Mouse (Mus musculus) spleen, adult 2 months (tissue): ENCODE measurements at regions not wholly inside any gene's neighbourhood (a gene's known extent, or its start where the extent isn't known, plus 50 kb on each side); places are given as distances from the start of the nearest gene placed in this dataset.

Experiments
- DNase-seq, 2 experiments: peaks; one replicate each; pipeline versions ENCODE4 v3.0.0 to v3.0.0-alpha.2; 2012 to 2021; ENCODE audit warnings: low spot score in 2 of 2, low read depth in 1 of 2
- H3K27ac ChIP-seq: fragments of 200-500 bp; 2 replicates; pipeline ENCODE4 v1.5.1; 2012; ENCODE audit warnings: low read length, inconsistent platforms; ENCODE audit not compliant: insufficient read depth
- H3K27me3 ChIP-seq: fragments of 200-500 bp; 2 replicates; pipeline ENCODE4 v1.6.1; 2012; ENCODE audit warnings: mild to moderate bottlenecking, moderate library complexity, low read length, inconsistent platforms; ENCODE audit not compliant: control insufficient read depth, insufficient read depth
- H3K36me3 ChIP-seq: fragments of 200-500 bp; 2 replicates; pipeline ENCODE4 v1.6.1; 2012; ENCODE audit warnings: mild to moderate bottlenecking, low read length, inconsistent platforms; ENCODE audit not compliant: control insufficient read depth, insufficient read depth
- H3K4me1 ChIP-seq: fragments of 200-500 bp; 2 replicates; pipeline ENCODE4 v1.6.1; 2011; ENCODE audit warnings: inconsistent platforms; ENCODE audit not compliant: control insufficient read depth, insufficient read depth, insufficient read length
- H3K4me3 ChIP-seq: fragments of 200-500 bp; 2 replicates; pipeline ENCODE4 v1.5.1; 2011; ENCODE audit warnings: mild to moderate bottlenecking, inconsistent platforms; ENCODE audit not compliant: insufficient read depth, insufficient read length; ENCODE audit errors: extremely low read depth
- CTCF ChIP-seq: fragments of 200-500 bp; IDR thresholded peaks from 2 replicates; pipeline ENCODE4 v1.5.1; 2011; ENCODE audit warnings: mild to moderate bottlenecking, inconsistent platforms; ENCODE audit not compliant: insufficient read depth, insufficient read length, insufficient replicate concordance; ENCODE audit errors: extremely low read depth
- POLR2A ChIP-seq: fragments of 200-500 bp; IDR thresholded peaks from 2 replicates; pipeline ENCODE4 v1.6.1; 2011; ENCODE audit warnings: low read depth, low read length, inconsistent platforms
- WGBS: fragments of 180-500 bp; shearing (Covaris S2); methylation state at CpG from one replicate; pipeline ENCODE4 v1.1.7; 2018; 5-methylcytosine and 5-hydroxymethylcytosine counted together

- Histone ChIP-seq H3K27me3 (no peaks in the 10 kb centered on the region), H3K27ac (no peak overlapping the region), H3K36me3 (no peaks in the 10 kb centered on the region), H3K4me1 (no peaks in the 10 kb centered on the region), H3K4me3 (no peak overlapping the region)
- DNase-seq, result no peak
- TF ChIP-seq POLR2A (no peak), CTCF (no peak)
- 52% methylated on average over 7 of the region's 7 CpGs for WGBS
These were observed 1198.7 kb downstream of the Slc22a22 start for GRCm38 (mm10) chr15:56278622-56279301.

- no peaks in the 10 kb centered on the region for H3K36me3 ChIP-seq
- no peak overlapping the region for H3K27ac ChIP-seq
- H3K4me3 ChIP-seq, result no peak overlapping the region
- no peaks in the 10 kb centered on the region for H3K27me3 ChIP-seq
- TF ChIP-seq POLR2A (no peak), CTCF (no peak)
- H3K4me1 ChIP-seq, result no peaks in the 10 kb centered on the region
- no peak for DNase-seq
- 77% methylated on average over 3 of the region's 3 CpGs for WGBS
These were observed 1199.4 kb downstream of the Slc22a22 start for GRCm38 (mm10) chr15:56278006-56278405.

- Histone ChIP-seq H3K4me1 (no peaks in the 10 kb centered on the region), H3K36me3 (no peaks in the 10 kb centered on the region), H3K4me3 (no peak overlapping the region), H3K27me3 (no peaks in the 10 kb centered on the region), H3K27ac (no peak overlapping the region)
- TF ChIP-seq CTCF, result no peak
- TF ChIP-seq POLR2A, result no peak
- no peak for DNase-seq
- 63% methylated on average over 1 of the region's 1 CpGs for WGBS
These were observed 1228.7 kb downstream of the Slc22a22 start for GRCm38 (mm10) chr15:56248731-56249130.

- Histone ChIP-seq H3K4me3 (no peak overlapping the region), H3K27ac (no peak overlapping the region), H3K36me3 (no peaks in the 10 kb centered on the region), H3K4me1 (no peaks in the 10 kb centered on the region), H3K27me3 (no peaks in the 10 kb centered on the region)
- no peak for DNase-seq
- TF ChIP-seq CTCF, result no peak
- TF ChIP-seq POLR2A, result no peak
- WGBS, result 51% methylated on average over 9 of the region's 9 CpGs
These were observed 1233.3 kb downstream of the Slc22a22 start for GRCm38 (mm10) chr15:56244004-56244735.

GRCm38 (mm10) chr15:56202552-56202951, 1274.9 kb downstream of the Slc22a22 start:
- Histone ChIP-seq H3K27me3 (no peaks in the 10 kb centered on the region), H3K36me3 (no peaks in the 10 kb centered on the region), H3K4me1 (no peaks in the 10 kb centered on the region), H3K4me3 (no peak overlapping the region), H3K27ac (no peak overlapping the region)
- no peak for DNase-seq
- TF ChIP-seq CTCF, result no peak
- no peak for TF ChIP-seq POLR2A
- WGBS, result 90% methylated on average over 5 of the region's 5 CpGs

DNA sequence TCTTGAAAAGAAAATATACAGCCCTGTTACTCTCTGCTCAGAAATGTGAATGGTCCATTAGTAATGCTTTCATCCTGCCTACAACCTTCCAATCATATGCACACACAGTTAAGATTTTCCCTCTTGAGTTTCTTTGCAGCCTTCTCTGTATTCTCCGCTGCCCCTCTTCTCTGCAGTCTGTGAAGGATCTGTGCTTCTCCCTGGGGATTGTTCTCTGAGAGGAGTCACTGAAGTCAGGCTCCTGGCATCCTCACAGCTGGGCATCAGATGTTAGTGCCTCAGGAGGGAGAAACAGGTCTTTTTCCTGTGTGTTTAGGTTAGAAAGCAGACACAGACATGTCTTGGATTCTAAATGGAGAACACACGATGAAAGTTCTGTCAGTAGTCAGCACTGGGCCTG, 1278.1 kb downstream of the Slc22a22 start:
- DNase-seq, result no peak
- Histone ChIP-seq H3K27ac (no peak overlapping the region), H3K27me3 (no peaks in the 10 kb centered on the region), H3K4me1 (no peaks in the 10 kb centered on the region), H3K4me3 (no peak overlapping the region), H3K36me3 (no peaks in the 10 kb centered on the region)
- no peak for TF ChIP-seq CTCF
- WGBS, result 80% methylated on average over 2 of the region's 2 CpGs
